Mouse (Mus musculus): Measurements from ENCODE around the gene Anks6. TPM values are rescaled to one million over a fixed set of nuclear protein-coding genes. Genes with fewer than 3 reads are reported as not detected.

Gene Anks6
- polyA plus RNA-seq, 1 experiment from 2014 or later: 7.5 TPM

GRCm38 (mm10) chr4:46997969-46998368 lies 59.3 kb downstream of the Anks6 start:
- 76% methylated on average over 2 of the region's 2 CpGs for WGBS
- H3K9ac ChIP-seq: no peak overlapping the region
- peaks cover 19% of the 10 kb centered on the region for H3K27me3 ChIP-seq
- H3K4me3 ChIP-seq: no peak overlapping the region
- no peak overlapping the region for H3K27ac ChIP-seq
- H3K4me1 ChIP-seq: no peaks in the 10 kb centered on the region
- H3K36me3 ChIP-seq: no peaks in the 10 kb centered on the region
- H3K9me3 ChIP-seq (replicated peaks): no peaks in the 10 kb centered on the region
- ATAC-seq (ENCODE audit: low FRiP score): no peak
- H3K4me2 ChIP-seq (replicated peaks): no peak overlapping the region

- Histone ChIP-seq H3K4me3 (no peak overlapping the region), H3K4me2 (replicated peaks) (no peak overlapping the region), H3K9ac (no peak overlapping the region), H3K27me3 (peaks cover 66% of the 10 kb centered on the region), H3K9me3 (replicated peaks) (no peaks in the 10 kb centered on the region), H3K36me3 (no peaks in the 10 kb centered on the region), H3K27ac (no peak overlapping the region), H3K4me1 (peaks cover 25% of the 10 kb centered on the region)
- WGBS: 4% methylated on average over 8 of the region's 8 CpGs
- no peak for ATAC-seq (ENCODE audit: low FRiP score)
Observed at GRCm38 (mm10) chr4:46992827-46993473, 64.3 kb downstream of the Anks6 start.

- peak overlapping the region; percentile 75 for H3K27ac ChIP-seq
- H3K4me1 ChIP-seq: peaks cover 25% of the 10 kb centered on the region
- peaks cover 69% of the 10 kb centered on the region for H3K27me3 ChIP-seq
- H3K9ac ChIP-seq: peak overlapping the region; percentile 72
- H3K9me3 ChIP-seq (replicated peaks): no peaks in the 10 kb centered on the region
- peak overlapping the region; percentile 65 for H3K4me3 ChIP-seq
- H3K4me2 ChIP-seq (replicated peaks): peak overlapping the region; percentile 90
- no peaks in the 10 kb centered on the region for H3K36me3 ChIP-seq
- peak; percentile 10; the same call in 1 of the 2 replicates for ATAC-seq (ENCODE audit: low FRiP score)
- under 1% methylated on average over 31 of the region's 31 CpGs for WGBS
Observed at GRCm38 (mm10) chr4:46991959-46992316, 65.3 kb downstream of the Anks6 start.

- under 1% methylated on average over 89 of the region's 134 CpGs for WGBS
- H3K27ac ChIP-seq: peak within 1 kb of the TSS; percentile 75
- peak; percentile 63 for ATAC-seq (ENCODE audit: low FRiP score)
Observed at GRCm38 (mm10) chr4:46991016-46991958, 65.9 kb downstream of the Anks6 start, which contains the start of gene Gabbr2. TSS of gene Gabbr2 (minus strand) at chr4:46991873.

GRCm38 (mm10) chr4:46990281-46991015 lies 66.8 kb downstream of the Anks6 start:
- peaks cover 69% of the 10 kb centered on the region for H3K27me3 ChIP-seq

More at GRCm38 (mm10) chr4:46991016-46991958, 65.9 kb downstream of the Anks6 start, which contains the start of gene Gabbr2:
- peak within 1 kb of the TSS; percentile 72 for H3K9ac ChIP-seq
- H3K4me2 ChIP-seq (replicated peaks): peak within 1 kb of the TSS; percentile 90
- peaks cover 25% of the 10 kb centered on the region for H3K4me1 ChIP-seq
- H3K36me3 ChIP-seq: no peaks in the 10 kb centered on the region
- H3K4me3 ChIP-seq: peak within 1 kb of the TSS; percentile 65
- H3K9me3 ChIP-seq (replicated peaks): no peaks in the 10 kb centered on the region
- H3K27me3 ChIP-seq: peaks cover 69% of the 10 kb centered on the region

GRCm38 (mm10) chr4:46989842-46990241 lies 67.4 kb downstream of the Anks6 start:
- no peaks in the 10 kb centered on the region for H3K9me3 ChIP-seq (replicated peaks)
- H3K27me3 ChIP-seq: peaks cover 69% of the 10 kb centered on the region
- peak overlapping the region; percentile 65 for H3K4me3 ChIP-seq
- peaks cover 25% of the 10 kb centered on the region for H3K4me1 ChIP-seq
- H3K4me2 ChIP-seq (replicated peaks): peak overlapping the region; percentile 90
- ATAC-seq (ENCODE audit: low FRiP score): 0 out of 2 replicates have a peak, but pooled peaks have one; percentile 33
- WGBS: 4% methylated on average over 17 of the region's 17 CpGs
- no peaks in the 10 kb centered on the region for H3K36me3 ChIP-seq
- H3K9ac ChIP-seq: peak overlapping the region; percentile 72; the same call in 1 of the 2 replicates
- no peak overlapping the region for H3K27ac ChIP-seq

More at GRCm38 (mm10) chr4:46990281-46991015, 66.8 kb downstream of the Anks6 start:
- peak overlapping the region; percentile 65 for H3K4me3 ChIP-seq
- 5% methylated on average over 29 of the region's 29 CpGs for WGBS
- no peaks in the 10 kb centered on the region for H3K9me3 ChIP-seq (replicated peaks)
- peak; percentile 48 for ATAC-seq (ENCODE audit: low FRiP score)
- H3K4me2 ChIP-seq (replicated peaks): peak overlapping the region; percentile 90
- H3K4me1 ChIP-seq: peaks cover 25% of the 10 kb centered on the region
- H3K9ac ChIP-seq: peak overlapping the region; percentile 72
- no peak overlapping the region for H3K27ac ChIP-seq
- no peaks in the 10 kb centered on the region for H3K36me3 ChIP-seq

GRCm38 (mm10) chr4:46988824-46989223 lies 68.4 kb downstream of the Anks6 start:
- Histone ChIP-seq H3K4me3 (no peak overlapping the region), H3K4me2 (replicated peaks) (no peak overlapping the region), H3K9ac (no peak overlapping the region), H3K36me3 (no peaks in the 10 kb centered on the region), H3K27me3 (peaks cover 59% of the 10 kb centered on the region), H3K9me3 (replicated peaks) (no peaks in the 10 kb centered on the region), H3K27ac (no peak overlapping the region), H3K4me1 (peaks cover 25% of the 10 kb centered on the region)
- 84% methylated on average over 4 of the region's 4 CpGs for WGBS
- no peak for ATAC-seq (ENCODE audit: low FRiP score)

- no peaks in the 10 kb centered on the region for H3K36me3 ChIP-seq
- H3K9ac ChIP-seq: no peak overlapping the region
- H3K4me3 ChIP-seq: no peak overlapping the region
- WGBS: 67% methylated on average over 3 of the region's 3 CpGs
- H3K4me2 ChIP-seq (replicated peaks): no peak overlapping the region
- no peak overlapping the region for H3K27ac ChIP-seq
- peaks cover 53% of the 10 kb centered on the region for H3K27me3 ChIP-seq
- no peaks in the 10 kb centered on the region for H3K9me3 ChIP-seq (replicated peaks)
- peaks cover 25% of the 10 kb centered on the region for H3K4me1 ChIP-seq
- ATAC-seq (ENCODE audit: low FRiP score): no peak
Observed at GRCm38 (mm10) chr4:46988257-46988656, 69.0 kb downstream of the Anks6 start.

- 88% methylated on average over 6 of the region's 6 CpGs for WGBS
- no peak overlapping the region for H3K27ac ChIP-seq
- no peaks in the 10 kb centered on the region for H3K9me3 ChIP-seq (replicated peaks)
- ATAC-seq (ENCODE audit: low FRiP score): no peak
- H3K36me3 ChIP-seq: no peaks in the 10 kb centered on the region
- no peak overlapping the region for H3K4me2 ChIP-seq (replicated peaks)
- no peak overlapping the region for H3K4me3 ChIP-seq
- H3K27me3 ChIP-seq: peaks cover 49% of the 10 kb centered on the region
- peaks cover 25% of the 10 kb centered on the region for H3K4me1 ChIP-seq
- H3K9ac ChIP-seq: no peak overlapping the region
Observed at GRCm38 (mm10) chr4:46987809-46988208, 69.4 kb downstream of the Anks6 start.

GRCm38 (mm10) chr4:46986054-46986453 lies 71.2 kb downstream of the Anks6 start:
- Histone ChIP-seq H3K36me3 (no peaks in the 10 kb centered on the region), H3K4me3 (no peak overlapping the region), H3K9me3 (replicated peaks) (no peaks in the 10 kb centered on the region), H3K27me3 (peaks cover 33% of the 10 kb centered on the region), H3K4me2 (replicated peaks) (no peak overlapping the region), H3K9ac (no peak overlapping the region), H3K27ac (no peak overlapping the region), H3K4me1 (peaks cover 19% of the 10 kb centered on the region)
- ATAC-seq (ENCODE audit: low FRiP score): no peak

GRCm38 (mm10) chr4:46982912-46983311 lies 74.3 kb downstream of the Anks6 start:
- no peak overlapping the region for H3K4me2 ChIP-seq (replicated peaks)
- no peak overlapping the region for H3K4me3 ChIP-seq
- H3K36me3 ChIP-seq: no peaks in the 10 kb centered on the region
- 75% methylated on average over 5 of the region's 5 CpGs for WGBS
- H3K27me3 ChIP-seq: peaks cover 2% of the 10 kb centered on the region; the same call in 1 of the 2 replicates
- no peak overlapping the region for H3K27ac ChIP-seq
- no peaks in the 10 kb centered on the region for H3K9me3 ChIP-seq (replicated peaks)
- no peak overlapping the region for H3K9ac ChIP-seq
- ATAC-seq (ENCODE audit: low FRiP score): no peak
- H3K4me1 ChIP-seq: no peaks in the 10 kb centered on the region

GRCm38 (mm10) chr4:46982094-46982493 lies 75.1 kb downstream of the Anks6 start:
- no peak overlapping the region for H3K27ac ChIP-seq
- ATAC-seq (ENCODE audit: low FRiP score): no peak

More at GRCm38 (mm10) chr4:46982094-46982493, 75.1 kb downstream of the Anks6 start:
- no peak overlapping the region for H3K9ac ChIP-seq
- no peak overlapping the region for H3K4me3 ChIP-seq
- no peaks in the 10 kb centered on the region for H3K36me3 ChIP-seq
- 83% methylated on average over 4 of the region's 4 CpGs for WGBS
- no peaks in the 10 kb centered on the region for H3K27me3 ChIP-seq
- no peak overlapping the region for H3K4me2 ChIP-seq (replicated peaks)
- H3K4me1 ChIP-seq: no peaks in the 10 kb centered on the region
- no peaks in the 10 kb centered on the region for H3K9me3 ChIP-seq (replicated peaks)

Measured in hindbrain, embryonic 12.5 days (tissue).